Mouse (Mus musculus) testis, adult 2 months (tissue): ENCODE measurements at regions not wholly inside any gene's neighbourhood (a gene's known extent, or its start where the extent isn't known, plus 50 kb on each side); places are given as distances from the start of the nearest gene placed in this dataset.

Source experiments
- H3K27ac ChIP-seq: fragments of 200-500 bp; 2 replicates; pipeline ENCODE4 v1.5.1; 2012; ENCODE audit warnings: low read depth, low read length; ENCODE audit not compliant: control insufficient read depth, insufficient read depth
- H3K27me3 ChIP-seq: fragments of 200-500 bp; 2 replicates; pipeline ENCODE4 v1.6.1; 2012; ENCODE audit warnings: mild to moderate bottlenecking, low read length, moderate library complexity; ENCODE audit not compliant: control insufficient read depth, insufficient read depth
- H3K36me3 ChIP-seq: fragments of 200-500 bp; 2 replicates; pipeline ENCODE4 v1.6.1; 2012; ENCODE audit warnings: mild to moderate bottlenecking, low read length; ENCODE audit not compliant: control insufficient read depth, insufficient read depth
- H3K4me1 ChIP-seq: fragments of 200-500 bp; 2 replicates; pipeline ENCODE4 v1.6.1; 2012; ENCODE audit warnings: low read length; ENCODE audit not compliant: control insufficient read depth, insufficient read depth
- H3K4me3 ChIP-seq: fragments of 200-500 bp; 2 replicates; pipeline ENCODE4 v1.5.1; 2012; ENCODE audit warnings: low read depth, mild to moderate bottlenecking, low read length, moderate library complexity, mixed read lengths; ENCODE audit not compliant: control insufficient read depth
- CTCF ChIP-seq: fragments of 200-500 bp; IDR thresholded peaks from 2 replicates; pipeline ENCODE4 v1.5.1; 2012; ENCODE audit warnings: low read depth, mild to moderate bottlenecking, inconsistent platforms, low read length, moderate library complexity; ENCODE audit not compliant: control insufficient read depth, insufficient read depth, insufficient replicate concordance
- POLR2A ChIP-seq: fragments of 200-500 bp; IDR thresholded peaks from 2 replicates; pipeline ENCODE4 v1.6.1; 2012; ENCODE audit warnings: low read depth, mild to moderate bottlenecking, inconsistent platforms, low read length, moderate library complexity; ENCODE audit not compliant: control insufficient read depth

- Histone ChIP-seq H3K27ac (no peak overlapping the region), H3K4me3 (no peak overlapping the region), H3K36me3 (no peaks in the 10 kb centered on the region), H3K4me1 (no peaks in the 10 kb centered on the region), H3K27me3 (no peaks in the 10 kb centered on the region)
- TF ChIP-seq CTCF, result no peak
- TF ChIP-seq POLR2A, result no peak
These were observed 154.2 kb upstream of the Rpl34 start for GRCm38 (mm10) chr3:130884393-130884792.

- Histone ChIP-seq H3K27me3 (no peaks in the 10 kb centered on the region), H3K4me1 (no peaks in the 10 kb centered on the region), H3K27ac (no peak overlapping the region), H3K4me3 (no peak overlapping the region), H3K36me3 (no peaks in the 10 kb centered on the region)
- TF ChIP-seq CTCF (no peak), POLR2A (no peak)
These were observed 153.7 kb upstream of the Rpl34 start for GRCm38 (mm10) chr3:130883928-130884327.

GRCm38 (mm10) chr3:130883319-130883718 lies 153.1 kb upstream of the Rpl34 start:
- Histone ChIP-seq H3K27me3 (no peaks in the 10 kb centered on the region), H3K4me1 (no peaks in the 10 kb centered on the region), H3K27ac (no peak overlapping the region), H3K4me3 (no peak overlapping the region), H3K36me3 (no peaks in the 10 kb centered on the region)
- TF ChIP-seq CTCF (no peak), POLR2A (no peak)

DNA sequence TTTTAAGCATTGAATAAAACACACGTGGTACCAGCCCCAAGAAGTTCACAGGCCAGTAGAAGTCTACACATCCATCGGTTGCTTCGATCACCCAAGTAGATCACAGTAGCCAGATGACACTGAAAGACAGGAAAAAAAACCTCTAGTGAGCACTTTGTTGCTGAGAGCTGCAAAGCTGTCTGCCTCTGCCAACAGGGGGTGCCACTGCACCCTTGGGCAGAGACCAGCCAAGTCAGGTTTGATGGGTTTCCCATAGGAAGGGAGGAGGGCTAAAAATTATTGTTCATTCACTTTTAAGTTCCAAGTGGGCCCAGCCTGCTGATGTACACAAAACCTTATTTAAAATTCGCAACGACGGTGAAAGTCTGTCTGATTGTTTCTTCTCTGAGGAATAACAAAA lies 150.3 kb upstream of the Rpl34 start:
- TF ChIP-seq CTCF (no peak), POLR2A (no peak)
- H3K4me1 ChIP-seq, result no peaks in the 10 kb centered on the region
- H3K36me3 ChIP-seq, result no peaks in the 10 kb centered on the region
- no peaks in the 10 kb centered on the region for H3K27me3 ChIP-seq
- H3K4me3 ChIP-seq, result no peak overlapping the region
- H3K27ac ChIP-seq, result no peak overlapping the region

GRCm38 (mm10) chr3:130879463-130879862 lies 149.3 kb upstream of the Rpl34 start:
- H3K4me3 ChIP-seq, result no peak overlapping the region
- no peaks in the 10 kb centered on the region for H3K27me3 ChIP-seq
- H3K4me1 ChIP-seq, result no peaks in the 10 kb centered on the region
- H3K36me3 ChIP-seq, result no peaks in the 10 kb centered on the region
- H3K27ac ChIP-seq, result no peak overlapping the region
- TF ChIP-seq POLR2A (no peak), CTCF (no peak)

DNA sequence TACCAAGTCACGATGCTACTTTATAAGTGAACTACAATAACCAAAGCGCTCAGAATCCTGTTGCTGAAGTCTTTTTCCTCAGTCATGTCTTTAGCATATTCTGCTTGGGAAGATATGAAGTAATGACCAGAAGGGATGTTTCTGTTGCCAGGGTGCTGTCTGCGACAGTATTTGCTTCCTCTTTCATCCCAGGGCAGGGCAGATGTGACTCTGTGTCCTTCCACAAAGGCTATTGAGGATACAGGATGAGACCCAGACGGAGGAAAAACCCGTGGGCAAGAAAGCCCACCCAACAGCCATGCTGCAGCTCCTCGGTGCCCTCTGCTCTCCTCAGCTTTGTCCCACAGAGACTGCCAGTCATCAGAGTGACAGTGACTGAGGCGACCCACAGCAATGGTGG lies 148.6 kb upstream of the Rpl34 start:
- Histone ChIP-seq H3K4me3 (no peak overlapping the region), H3K36me3 (no peaks in the 10 kb centered on the region), H3K27ac (no peak overlapping the region), H3K4me1 (no peaks in the 10 kb centered on the region), H3K27me3 (no peaks in the 10 kb centered on the region)
- no peak for TF ChIP-seq POLR2A

DNA sequence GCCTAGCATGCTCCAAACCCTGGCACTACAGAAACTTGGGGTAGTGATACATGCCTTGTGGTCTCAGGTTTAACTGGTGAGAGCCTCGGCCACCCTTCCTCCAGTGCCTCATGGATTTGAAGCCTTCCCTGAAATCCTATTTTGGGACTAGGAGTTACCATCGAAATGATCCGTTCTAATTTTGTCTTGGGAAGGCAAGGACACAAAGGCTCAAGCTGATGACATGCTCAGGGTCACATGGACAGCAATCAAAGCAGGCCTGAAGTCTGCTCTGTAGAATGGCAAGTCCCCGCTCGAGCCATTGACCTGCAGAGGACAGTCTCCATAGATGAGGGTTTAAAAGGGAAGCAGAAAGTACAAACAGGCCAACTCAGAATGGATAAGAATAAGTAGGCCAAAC lies 147.8 kb upstream of the Rpl34 start:
- TF ChIP-seq POLR2A, result no peak
- no peak for TF ChIP-seq CTCF
- H3K27me3 ChIP-seq, result no peaks in the 10 kb centered on the region
- H3K36me3 ChIP-seq, result no peaks in the 10 kb centered on the region
- H3K27ac ChIP-seq, result no peak overlapping the region
- no peak overlapping the region for H3K4me3 ChIP-seq
- H3K4me1 ChIP-seq, result no peaks in the 10 kb centered on the region

DNA sequence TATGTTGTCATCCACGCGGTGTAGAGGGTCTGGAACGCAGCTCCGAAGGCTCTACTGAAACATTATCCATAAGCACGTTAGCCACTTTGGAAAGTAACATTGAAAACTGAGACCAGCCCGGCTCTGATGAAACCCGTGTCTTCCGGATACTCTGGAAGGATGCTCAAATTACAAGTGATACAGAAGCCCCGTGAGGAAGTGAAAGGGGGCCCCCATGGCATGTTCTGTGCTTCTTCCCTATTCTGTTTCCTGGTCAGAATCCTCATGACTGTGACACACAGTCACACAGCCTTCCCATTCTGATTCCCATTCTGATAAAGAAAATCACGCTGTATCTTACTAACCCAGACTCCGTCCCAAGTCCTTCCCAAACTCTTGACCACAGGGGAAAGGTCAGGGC lies 143.5 kb upstream of the Rpl34 start:
- TF ChIP-seq POLR2A (no peak), CTCF (no peak)
- Histone ChIP-seq H3K36me3 (no peaks in the 10 kb centered on the region), H3K27me3 (no peaks in the 10 kb centered on the region), H3K4me3 (peak overlapping the region; percentile 42; the same call in 1 of the 2 replicates), H3K27ac (no peak overlapping the region), H3K4me1 (no peaks in the 10 kb centered on the region)
